Mouse (Mus musculus) E14TG2a.4 (cell line): ENCODE results near the gene Kif9.

ENCODE experiments used
- CTCF ChIP-seq: conservative IDR thresholded peaks from 2 replicates; pipeline ENCODE4 v1.5.1; 2014; ENCODE audit warnings: low read length
- NANOG ChIP-seq: IDR thresholded peaks from 2 replicates; pipeline ENCODE4 v1.6.1; 2014; ENCODE audit warnings: borderline replicate concordance, low read length, mixed read lengths

DNA sequence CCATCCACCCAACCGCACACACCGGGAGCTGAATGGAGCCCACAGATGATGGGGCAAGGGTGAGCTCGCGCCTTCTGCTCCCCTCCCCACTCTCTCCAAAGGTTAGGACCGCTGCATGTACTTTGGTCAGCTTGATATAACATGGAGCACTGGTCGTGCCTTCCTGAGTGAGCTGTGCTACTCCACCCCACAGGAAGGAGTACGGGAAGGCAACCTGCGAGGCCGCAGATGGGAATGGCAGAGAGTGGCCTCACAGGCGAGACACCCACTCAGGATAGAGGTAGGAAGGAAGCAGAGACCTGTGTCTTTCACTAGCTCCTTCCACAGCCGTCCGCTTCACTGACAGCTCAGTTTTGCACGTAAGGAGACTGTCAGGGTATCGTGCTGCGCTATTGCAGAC, 28.4 kb upstream of the Kif9 start:
- TF ChIP-seq CTCF: no peak
- no peak for TF ChIP-seq NANOG
